Mouse (Mus musculus): Measurements from ENCODE around the gene Stx7.

- no peak for TF ChIP-seq GATA1 (IDR thresholded peaks at IDR 0.05; ENCODE audit: borderline replicate concordance, low read length)
- no peak for TF ChIP-seq FLI1 (IDR thresholded peaks at IDR 0.05; ENCODE audit: low read length)
These were observed 16.5 kb downstream of the Stx7 start for GRCm38 (mm10) chr10:24165526-24166055.
